Mouse (Mus musculus): ENCODE results near the gene Cep290.
A peak's percentile ranks its signal among the peaks of the same experiment; 100 is the strongest.
"Not testable (repeated sequence)": the region's sequence is repeated elsewhere in the genome, so short reads cannot be mapped to it uniquely, and the experiment has no call there.

Gene Cep290

DNA sequence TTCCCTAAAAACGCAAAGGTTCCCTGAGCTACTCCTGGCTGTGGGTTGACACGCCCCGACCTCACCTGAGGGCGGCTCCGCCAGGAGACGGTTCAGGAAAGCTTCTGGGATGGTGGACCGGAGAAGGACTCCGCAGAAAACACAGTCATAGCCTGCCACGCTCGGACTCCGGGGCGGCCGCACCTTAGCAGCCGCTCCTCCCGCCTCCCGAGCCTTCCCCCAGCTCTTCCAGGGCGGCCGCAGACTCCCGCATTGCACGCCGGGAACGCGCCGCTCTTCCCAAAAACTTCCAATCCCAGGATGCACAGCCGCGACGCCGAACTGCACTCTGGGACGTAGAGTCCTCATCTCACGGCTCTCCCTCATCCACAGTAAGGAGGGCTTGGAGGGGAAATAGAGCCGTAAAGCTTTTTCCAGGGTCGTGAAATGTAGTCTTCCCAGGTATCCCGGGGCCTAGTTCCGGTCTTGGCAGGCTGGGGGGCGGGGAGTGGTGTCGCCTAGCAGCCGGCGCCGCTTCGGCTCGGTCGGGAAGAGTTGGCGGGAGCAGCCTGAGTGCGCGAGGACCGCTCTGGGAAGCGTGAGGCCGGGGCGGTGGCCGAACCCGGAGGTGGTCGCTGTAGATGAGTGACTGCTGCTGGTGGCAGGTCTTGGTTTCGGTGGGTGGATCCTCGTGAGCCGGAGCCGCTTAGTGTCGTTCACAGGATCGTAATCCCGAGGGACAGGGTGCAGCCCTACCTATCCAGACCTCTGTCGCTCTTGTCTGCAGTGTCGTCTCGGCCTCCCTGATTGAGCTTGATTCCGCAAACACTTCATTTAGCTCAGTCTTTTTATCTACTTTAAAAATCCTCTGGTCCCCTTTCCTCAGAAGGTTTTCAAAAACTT is at the start of gene Cep290, which contains the start of gene Tmtc3:
TSS of gene Cep290 (plus strand) at position 462 of the 882 bp plus-strand sequence.
TSS of gene Tmtc3 (minus strand) at position 254 of the 882 bp plus-strand sequence.
- peak; percentile 96 for DNase-seq (ENCODE audit: low spot score)

DNA sequence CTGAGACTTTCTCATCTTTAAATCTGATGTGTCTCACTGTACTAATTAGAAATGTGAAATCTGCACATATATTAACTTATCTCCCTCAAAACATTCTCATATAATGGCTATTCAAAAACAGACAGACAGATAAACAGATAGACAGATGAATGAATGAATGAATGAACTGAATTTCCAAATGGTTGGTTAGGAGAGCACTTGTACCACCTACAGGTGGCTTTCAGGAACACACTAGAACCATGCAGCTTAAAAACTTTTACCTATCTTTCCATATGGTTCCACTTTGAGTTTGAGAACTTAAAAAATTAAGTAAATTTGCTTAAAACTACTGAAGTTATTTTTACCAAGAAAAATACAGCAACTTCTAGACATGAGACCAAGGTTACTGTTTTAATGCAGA is 38.0 kb upstream of the Cep290 start:
- DNase-seq (ENCODE audit: low spot score) = no peak

DNA sequence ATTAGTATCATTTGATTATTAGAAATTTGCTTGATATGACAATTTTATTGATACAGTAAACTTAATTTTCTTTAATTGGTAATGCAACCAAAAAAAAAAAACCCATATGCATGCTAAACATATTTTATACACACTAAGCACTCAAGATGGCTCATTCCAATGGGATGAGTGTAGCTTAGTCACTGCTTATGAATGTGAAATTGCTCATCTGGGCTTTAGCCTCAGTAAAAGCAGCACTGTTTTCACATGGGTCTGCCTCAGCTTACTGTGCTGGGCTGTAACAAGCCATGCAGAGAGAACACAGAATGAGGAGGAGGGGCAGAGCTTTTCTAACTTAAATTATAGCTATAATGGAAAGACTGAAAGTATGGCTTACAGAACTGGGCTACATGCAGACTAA is 26.8 kb upstream of the Cep290 start:
- no peak for DNase-seq (ENCODE audit: low spot score)

DNA sequence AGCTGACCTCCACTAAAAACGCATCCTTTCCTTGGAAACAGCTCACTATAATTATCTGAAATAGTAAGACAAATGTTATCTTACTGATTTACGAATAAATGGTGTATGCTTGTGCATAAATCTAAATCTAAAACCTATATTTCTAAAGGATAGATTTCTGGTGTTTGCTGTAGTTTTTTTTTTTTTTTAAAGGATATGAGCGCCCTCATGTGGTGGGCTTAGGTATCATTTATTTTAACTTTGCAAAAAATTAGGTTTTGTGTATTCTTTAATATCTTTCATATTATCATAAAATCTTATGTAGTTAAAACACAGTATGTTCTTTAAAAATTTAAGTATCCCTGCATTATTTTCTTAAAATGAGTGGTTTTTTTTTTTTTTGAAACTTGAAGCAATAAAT is 12.3 kb upstream of the Cep290 start:
- no peak for DNase-seq (ENCODE audit: low spot score)

DNA sequence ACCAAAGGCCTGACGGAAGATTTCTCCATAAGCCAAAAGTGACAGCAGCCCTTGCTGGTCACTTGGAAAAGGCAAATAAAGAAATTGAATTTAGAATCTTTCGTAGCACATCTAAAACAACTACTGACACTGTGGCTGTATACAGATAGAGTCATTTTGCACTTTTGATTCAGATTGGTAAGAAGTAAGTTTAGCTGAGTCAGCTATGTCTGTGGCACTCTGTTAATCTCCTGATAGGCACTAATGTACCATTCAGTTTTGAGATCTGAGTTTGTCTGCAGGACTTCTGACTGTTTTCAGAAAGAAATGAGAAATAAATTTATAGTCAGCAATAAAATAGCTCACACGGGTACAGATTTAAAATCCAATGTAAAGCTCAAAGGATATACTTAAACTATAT is 7.8 kb upstream of the Cep290 start:
- no peak for DNase-seq (ENCODE audit: low spot score)

DNA sequence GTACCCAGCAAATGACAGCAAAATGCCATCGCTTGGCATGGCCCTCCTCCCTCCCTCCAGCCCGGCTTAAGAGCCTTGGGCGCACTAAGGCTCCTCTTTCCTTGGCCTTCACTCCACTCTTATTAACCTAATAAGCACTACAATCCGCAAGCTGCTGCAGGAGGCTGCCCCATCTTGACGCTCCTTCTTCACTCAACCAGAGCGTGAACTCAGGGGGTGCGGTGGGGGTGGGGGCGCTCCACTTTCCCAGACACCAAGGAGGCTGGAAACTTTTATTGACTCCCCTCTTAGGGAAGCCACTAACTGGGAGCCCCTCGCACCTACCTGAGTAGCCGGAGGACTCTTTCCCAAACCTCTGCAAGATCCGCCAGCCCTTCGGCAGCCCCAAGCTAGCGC is 659 bp upstream of the Cep290 start:
- no peak for DNase-seq (ENCODE audit: low spot score)

DNA sequence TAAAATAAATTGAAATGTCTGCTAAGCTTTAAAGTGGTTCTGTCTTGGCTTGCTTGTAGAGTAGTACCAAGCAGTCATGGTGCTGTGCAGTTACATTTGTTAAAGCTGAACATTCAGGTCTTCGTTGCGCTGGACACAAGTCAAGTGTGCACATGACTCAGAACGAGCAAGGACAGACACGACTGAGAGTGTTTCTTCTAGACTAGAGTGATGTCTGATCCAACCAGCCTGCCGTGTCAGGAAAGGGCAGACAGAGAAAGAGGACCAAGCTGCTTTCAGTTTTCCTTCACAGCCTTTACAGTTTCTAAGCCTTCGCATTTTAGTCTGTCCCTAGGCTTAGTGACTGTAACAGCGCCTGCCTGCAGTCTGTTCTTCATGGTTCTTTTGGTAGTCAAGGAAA is 4.6 kb downstream of the Cep290 start:
- no peak for DNase-seq (ENCODE audit: low spot score)

DNA sequence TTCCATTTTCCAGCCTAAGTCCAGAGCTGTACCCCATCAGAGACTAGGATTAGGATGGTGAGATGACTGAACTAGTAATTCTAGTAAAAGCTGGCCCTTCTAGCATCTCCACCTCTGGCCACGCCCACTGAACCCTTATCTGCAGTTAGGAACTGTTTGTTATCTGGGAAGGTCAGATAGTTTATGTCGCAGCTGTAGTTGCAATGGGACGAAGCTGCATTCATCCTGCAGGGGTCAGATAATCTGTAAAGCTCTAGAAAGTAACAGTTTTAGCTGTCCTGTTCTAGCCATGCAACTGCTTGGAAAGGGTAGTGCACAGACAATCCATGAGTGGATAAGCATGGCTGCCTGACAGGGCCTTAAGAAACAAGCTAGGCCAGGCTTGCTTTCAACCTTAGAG is 11.0 kb downstream of the Cep290 start:
- no peak for DNase-seq (ENCODE audit: low spot score)

DNA sequence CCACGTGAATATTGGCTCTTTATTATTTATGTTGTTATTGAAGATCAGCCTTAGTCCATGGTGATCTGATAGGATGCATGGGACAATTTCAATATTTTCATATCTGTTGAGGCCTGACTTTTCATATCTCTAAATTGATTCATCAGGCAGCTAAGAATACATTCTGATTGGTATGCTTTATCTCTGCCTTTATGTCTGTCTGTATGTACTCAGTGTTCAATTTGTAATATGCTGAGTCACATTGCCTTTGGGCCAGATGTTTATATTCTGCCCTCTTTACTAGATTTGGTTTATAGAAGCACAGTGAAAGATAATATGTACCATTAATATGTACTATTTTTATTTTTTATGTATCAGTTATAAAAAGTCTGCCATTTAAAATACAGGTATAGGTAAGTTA is 20.8 kb downstream of the Cep290 start:
- no peak for DNase-seq (ENCODE audit: low spot score)

DNA sequence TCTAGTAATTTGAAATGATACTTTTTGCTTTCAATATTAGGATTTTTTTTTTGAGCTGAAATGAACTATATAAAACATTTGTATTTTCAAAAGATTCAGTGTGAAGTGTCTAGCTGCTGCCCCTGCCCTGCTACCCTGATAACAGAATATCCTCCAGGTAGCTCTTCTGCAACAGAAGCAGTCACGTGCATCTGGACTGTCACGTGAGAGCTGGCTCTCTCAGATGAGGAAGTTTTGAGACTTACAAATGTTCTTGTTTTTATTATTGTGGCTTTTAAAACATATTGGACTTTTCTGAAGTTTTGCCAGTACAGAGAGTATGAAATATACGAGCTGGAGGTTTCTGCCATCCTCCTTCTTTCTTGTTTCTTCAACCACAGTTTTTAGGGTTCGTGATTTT is 34.3 kb downstream of the Cep290 start:
- no peak for DNase-seq (ENCODE audit: low spot score)

DNA sequence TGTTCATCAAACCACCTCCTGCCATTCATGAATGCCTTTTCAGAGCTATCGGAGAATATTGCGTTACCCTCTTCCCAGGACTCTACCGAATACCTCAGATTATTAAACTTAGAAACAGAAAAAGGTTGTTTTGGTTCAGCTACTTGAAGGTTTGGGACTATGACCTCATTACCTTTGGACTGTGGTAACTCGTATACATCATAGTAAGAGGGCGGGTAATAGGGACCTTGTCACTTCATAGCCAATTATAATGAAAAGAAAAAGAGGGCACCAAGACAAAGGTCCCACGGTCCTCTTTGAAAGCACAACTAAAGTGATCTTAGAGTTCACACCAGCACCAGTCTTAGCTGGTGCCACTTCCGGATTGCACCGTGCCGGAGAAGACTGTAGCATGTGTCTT is 35.0 kb downstream of the Cep290 start:
- no peak for DNase-seq (ENCODE audit: low spot score)

DNA sequence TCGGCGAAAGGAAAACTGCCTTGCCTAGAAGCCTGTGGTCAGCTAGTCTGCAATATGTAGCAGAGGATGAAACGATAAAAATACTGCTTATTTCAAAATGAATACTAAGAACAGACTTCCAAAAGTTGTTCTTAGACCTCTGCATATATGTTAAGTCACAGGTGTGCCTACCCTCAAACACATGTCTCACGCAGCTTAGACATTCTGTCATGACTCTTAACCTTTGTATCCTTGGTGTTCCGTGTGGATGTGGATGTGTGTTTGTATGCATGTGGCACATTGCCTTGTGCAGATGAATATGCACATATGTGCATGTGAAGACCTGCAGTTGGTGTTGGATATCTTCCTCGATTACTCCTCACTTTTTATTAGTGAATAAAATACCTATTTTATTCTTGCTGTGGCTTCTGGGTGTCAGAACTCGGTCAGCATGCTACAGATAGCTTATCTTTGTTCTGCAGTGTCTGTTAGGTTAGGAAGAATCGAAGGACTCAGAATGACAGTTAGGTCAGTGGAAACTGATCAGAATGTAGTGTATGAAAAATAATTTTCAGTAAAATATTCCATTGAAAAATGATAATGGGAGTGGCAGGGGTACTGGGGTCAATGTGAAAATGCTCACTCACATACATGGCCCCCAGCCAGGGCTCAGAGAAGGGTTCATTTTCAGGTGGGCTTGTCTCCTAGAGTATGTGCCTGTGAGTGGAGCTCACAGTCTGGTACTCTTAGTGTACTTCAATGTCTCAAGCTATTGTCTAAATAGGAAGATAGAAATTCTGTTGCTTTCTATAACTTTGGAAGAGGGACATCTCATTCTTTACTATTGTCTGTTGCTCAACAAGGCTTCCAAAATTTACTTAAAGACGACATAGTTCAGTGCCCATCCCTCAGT is 37.4 kb downstream of the Cep290 start:
- no peak for DNase-seq (ENCODE audit: low spot score)

DNA sequence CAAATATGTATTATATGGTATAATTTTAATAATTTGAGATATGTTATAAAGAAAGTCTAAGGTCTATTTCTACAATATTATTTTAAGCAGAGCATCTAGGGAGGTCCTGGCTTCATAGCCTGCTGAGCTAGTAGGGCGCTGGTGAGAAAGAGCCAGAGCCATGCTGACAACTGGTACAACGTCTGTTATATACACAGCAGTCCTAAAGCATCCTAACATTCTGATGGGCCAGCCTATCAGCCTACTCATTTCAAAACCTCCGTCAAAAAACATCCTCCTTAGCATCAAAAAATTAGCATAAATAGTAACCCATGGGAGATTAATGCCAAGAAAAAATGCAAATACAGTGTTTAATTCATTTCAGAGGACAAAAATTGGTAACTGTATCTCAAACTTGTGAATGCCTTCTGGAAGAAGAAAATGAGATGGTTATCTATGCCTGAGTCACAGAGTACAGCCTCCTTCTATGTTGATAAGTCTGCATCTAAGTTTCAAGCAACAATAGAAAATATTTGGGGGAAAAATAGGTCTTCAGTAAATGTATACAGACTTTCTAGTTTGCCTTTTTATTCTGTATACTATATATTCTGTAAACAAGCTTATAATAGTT is 69.3 kb downstream of the Cep290 start:
- no peak for DNase-seq (ENCODE audit: low spot score)

DNA sequence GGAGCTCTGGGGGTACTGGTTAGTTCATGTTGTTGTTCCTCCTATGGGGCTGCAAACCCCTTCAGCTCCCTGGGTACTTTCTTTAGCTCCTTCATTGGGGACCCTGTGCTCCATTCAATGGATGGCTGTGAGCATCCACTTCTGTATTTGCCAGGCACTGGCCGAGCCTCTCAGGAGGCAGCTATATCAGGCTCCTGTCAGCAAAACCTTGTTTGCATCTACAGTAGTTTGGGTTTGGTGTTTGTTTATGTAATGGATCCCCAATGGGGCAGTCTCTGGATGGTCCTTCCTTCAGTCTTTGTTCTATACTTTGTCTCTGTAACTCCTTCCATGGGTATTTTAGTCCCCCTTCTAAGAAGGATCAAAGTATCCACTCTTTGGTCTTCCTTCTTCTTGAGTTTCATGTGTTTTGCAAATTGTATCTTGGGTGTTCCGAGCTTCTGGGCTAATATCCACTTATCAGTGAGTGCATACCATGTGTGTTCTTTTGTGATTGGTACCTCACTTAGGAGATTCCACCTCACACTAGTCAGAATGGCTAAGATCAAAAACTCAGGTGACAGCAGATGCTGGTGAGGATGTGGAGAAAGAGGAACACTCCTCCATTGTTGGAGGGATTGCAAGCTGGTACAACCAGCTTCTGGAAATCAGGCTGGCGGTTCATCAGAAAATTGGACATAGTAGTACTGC is 73.0 kb downstream of the Cep290 start:
- not testable (repeated sequence) for DNase-seq (ENCODE audit: low spot score)

DNA sequence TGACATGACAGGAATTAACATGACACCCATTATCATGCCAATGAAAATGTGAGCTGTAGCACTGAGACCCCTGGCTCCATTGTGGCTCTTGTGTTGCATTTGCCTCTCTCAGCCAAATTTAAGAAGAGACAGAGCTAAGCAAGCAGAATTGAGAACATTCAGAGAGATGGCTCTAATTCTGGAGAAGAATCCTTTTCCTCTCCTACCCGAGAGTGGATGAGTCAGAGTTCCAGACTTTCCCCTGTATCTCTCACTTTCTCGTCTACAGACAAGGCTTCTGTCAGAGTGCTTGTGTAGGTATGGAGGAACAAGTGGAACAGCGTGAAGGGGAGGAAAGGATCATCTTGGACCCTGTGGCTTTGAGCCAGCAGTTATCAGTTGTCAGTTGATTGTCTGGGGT is 76.8 kb downstream of the Cep290 start:
- no peak for DNase-seq (ENCODE audit: low spot score)

DNA sequence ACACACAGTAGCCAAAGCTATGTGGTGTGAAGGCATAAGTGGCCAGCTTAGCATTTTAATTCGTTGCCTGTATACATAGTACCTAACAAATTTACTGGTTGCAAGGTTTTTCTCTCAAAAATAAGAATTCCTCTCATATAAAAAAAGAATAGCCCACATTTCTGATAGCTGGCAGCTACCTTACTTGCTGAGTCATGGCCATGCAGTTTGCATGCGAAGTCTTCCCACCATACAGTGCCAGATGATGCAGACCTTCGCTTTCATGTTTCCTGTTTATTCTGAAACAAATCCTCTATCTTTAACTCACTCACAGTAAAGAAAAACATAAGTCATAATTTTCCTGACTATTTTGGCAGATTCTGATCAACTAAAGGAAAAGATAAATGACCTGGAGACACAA is 84.3 kb downstream of the Cep290 start:
- no peak for DNase-seq (ENCODE audit: low spot score)

DNA sequence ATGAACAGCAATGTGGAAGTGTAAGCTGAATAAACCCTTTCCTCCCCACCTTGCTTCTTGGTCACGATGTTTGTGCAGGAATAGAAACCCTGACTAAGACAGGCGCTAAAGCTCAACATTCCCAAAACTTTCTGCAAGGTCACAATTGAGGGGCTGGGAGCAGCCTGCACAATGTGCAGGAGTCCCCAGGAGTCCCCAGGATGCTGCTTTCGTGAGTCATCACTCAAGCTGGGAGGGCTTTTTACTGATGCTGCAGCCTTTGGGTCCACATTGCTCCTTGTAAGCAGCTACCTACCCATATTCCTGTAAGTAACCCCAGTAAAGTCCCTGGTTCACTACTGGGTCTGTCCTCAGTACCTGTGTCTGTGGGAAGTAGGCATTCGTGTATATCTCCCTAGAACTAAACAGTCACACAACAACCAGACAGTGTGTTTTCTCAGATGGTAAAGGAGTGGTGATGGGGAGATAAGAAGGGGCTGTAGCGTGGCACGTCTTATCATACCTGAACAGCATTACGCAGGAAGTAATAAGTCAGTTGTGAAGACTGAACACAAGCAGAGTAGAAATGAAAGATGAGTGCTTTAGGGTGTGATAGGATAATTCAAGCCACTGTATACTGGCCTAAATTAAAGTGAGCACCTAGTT is 87.3 kb downstream of the Cep290 start:
- DNase-seq (ENCODE audit: low spot score) = no peak

DNA sequence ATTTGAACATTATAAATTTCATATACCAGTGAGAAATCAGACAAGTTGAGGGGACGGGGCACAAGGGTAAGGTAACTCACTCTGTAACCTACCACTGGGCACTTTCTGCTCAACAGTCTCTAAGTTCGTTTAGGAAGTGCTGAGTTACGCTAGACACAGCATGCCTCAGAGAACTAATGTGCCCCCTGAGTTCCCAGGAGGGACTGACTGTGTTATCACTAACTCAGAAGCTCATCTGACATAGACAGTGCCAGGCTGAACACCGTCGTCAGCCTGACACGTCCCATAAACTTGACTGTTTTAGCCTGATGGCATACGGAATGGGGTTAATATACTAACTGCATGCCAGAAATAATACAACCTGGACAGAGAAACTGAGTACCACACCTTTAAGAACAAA is 87.9 kb downstream of the Cep290 start:
- no peak for DNase-seq (ENCODE audit: low spot score)

DNA sequence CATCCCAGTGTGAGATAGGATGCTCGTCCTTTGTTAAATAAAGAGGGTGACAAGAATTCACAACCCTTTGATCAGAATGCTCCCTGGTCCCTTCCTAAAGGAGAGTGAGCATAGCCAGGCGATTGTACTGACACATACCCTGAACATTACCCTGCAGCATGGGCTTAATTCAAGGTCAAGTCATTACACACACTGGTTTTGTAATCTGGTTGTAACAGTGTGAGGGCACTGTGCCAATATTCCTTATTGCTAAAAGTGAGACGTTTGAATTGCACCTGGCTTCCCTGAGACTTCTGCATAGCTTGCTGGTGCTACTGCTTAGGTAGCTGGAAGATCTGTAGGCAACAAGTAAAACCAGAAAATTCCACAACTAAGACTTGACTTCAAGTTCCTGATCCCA is 96.8 kb downstream of the Cep290 start:
- no peak for DNase-seq (ENCODE audit: low spot score)

DNA sequence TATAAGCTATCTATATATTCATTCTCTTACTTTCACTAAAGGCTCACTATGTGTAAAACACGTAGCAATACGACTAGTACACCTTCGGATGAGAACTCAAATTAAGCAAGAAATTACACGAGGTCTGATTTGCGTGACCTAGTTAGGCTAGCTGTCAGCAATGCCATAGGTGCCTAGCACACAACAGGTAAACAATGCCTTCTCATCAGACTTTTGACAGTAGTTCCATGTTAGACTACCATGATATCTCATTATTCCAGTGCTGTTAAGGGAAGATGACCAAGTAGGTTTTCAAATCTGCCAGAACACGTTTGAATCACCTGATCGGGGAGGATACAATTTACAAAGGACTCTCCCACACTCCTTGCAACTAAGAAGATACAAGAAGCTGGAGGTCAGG is 101.2 kb downstream of the Cep290 start:
- no peak for DNase-seq (ENCODE audit: low spot score)

DNA sequence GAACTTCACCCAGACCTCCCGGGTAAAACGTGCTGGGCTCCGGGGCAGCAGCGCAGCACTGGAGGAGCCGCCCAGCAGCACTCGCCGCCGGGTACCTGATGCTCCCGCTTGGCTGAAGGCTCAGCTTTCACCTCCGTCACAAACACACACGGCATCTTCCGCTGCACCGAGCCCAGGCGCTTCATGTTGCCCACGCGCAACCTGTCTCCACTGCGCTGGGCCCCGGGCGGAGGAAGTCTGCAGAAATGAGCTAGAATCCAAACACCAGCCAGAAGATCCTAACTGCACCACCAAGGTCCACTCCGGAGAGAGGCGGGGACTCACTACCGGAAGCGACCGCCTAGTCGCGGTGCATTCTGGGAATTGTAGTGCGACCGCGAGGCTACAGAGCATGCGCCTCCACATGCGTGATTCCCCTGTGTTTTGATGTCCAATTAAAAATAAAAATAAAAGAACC is 101.6 kb downstream of the Cep290 start:
- DNase-seq (ENCODE audit: low spot score) = peak; percentile 92

All from layer of hippocampus, adult 11-12 months (tissue).